Mouse (Mus musculus): ENCODE results near the gene Tcstv3.
"Not testable (repeated sequence)": the region's sequence is repeated elsewhere in the genome, so short reads cannot be mapped to it uniquely, and the experiment has no call there.

The Tcstv3 gene

GRCm38 (mm10) chr13:120316578-120316977, at the start of gene Tcstv3:
Gene Tcstv3 (plus strand): TSS chr13:120316878.
- not testable (repeated sequence) for DNase-seq (ENCODE audit: low spot score in 2 of 2)

- not testable (repeated sequence) for DNase-seq (ENCODE audit: low spot score in 2 of 2)
Observed at GRCm38 (mm10) chr13:120277837-120278236, 38.8 kb upstream of the Tcstv3 start.

- no peak for DNase-seq (ENCODE audit: low spot score in 2 of 2)
Observed at GRCm38 (mm10) chr13:120278784-120279183, 37.9 kb upstream of the Tcstv3 start.

- DNase-seq (ENCODE audit: low spot score in 2 of 2), result no peak
Observed at GRCm38 (mm10) chr13:120299324-120299894, 17.3 kb upstream of the Tcstv3 start.

- peak; percentile 56 to 69 for DNase-seq (ENCODE audit: low spot score in 2 of 2)
Observed at GRCm38 (mm10) chr13:120299991-120300442, 16.7 kb upstream of the Tcstv3 start, which contains the start of gene BC147527. Gene BC147527 (plus strand): TSS chr13:120300392.

GRCm38 (mm10) chr13:120300853-120301252, 15.8 kb upstream of the Tcstv3 start:
- DNase-seq (ENCODE audit: low spot score in 2 of 2), result no peak

- no peak for DNase-seq (ENCODE audit: low spot score in 2 of 2)
Observed at GRCm38 (mm10) chr13:120310749-120311148, 5.9 kb upstream of the Tcstv3 start.

GRCm38 (mm10) chr13:120313584-120313983, 3.1 kb upstream of the Tcstv3 start:
- peak in 1 of 2 experiments; percentile 44 for DNase-seq (ENCODE audit: low spot score in 2 of 2)

GRCm38 (mm10) chr13:120320183-120320582, 3.5 kb downstream of the Tcstv3 start:
- no peak for DNase-seq (ENCODE audit: low spot score in 2 of 2)

- DNase-seq (ENCODE audit: low spot score in 2 of 2), result no peak
Observed at GRCm38 (mm10) chr13:120320721-120321120, 4.0 kb downstream of the Tcstv3 start.

Data from thymus, postnatal 10 days (tissue).